Mouse (Mus musculus) lung, embryonic 16.5 days (tissue): ENCODE measurements around the gene Arg1. TPM values are rescaled to one million over a fixed set of nuclear protein-coding genes. Genes with fewer than 3 reads are reported as not detected.
A peak's percentile ranks its signal among the peaks of the same experiment; 100 is the strongest.

Experiments
- ATAC-seq: fragments of 200-750 bp; cut with Nextera tagmentation; 2 replicates; pipeline ENCODE4 v1.8.0; 2017; ENCODE audit warnings: low read depth, mild to moderate bottlenecking, moderate library complexity
- H3K27ac ChIP-seq: fragments of 300-500 bp; sonication (generic); 2 replicates; pipeline ENCODE4 v1.5.1; 2014; ENCODE audit warnings: mild to moderate bottlenecking, control low read depth, low read length
- H3K27me3 ChIP-seq: fragments of 300-500 bp; sonication (generic); 2 replicates; pipeline ENCODE4 v1.6.1; 2014; ENCODE audit warnings: low read depth, low read length, mixed read lengths; ENCODE audit not compliant: control insufficient read depth, insufficient read depth
- H3K36me3 ChIP-seq: fragments of 300-500 bp; sonication (generic); 2 replicates; pipeline ENCODE4 v1.6.1; 2014; ENCODE audit warnings: low read length; ENCODE audit not compliant: control insufficient read depth, insufficient read depth
- H3K4me1 ChIP-seq: fragments of 300-500 bp; sonication (generic); replicated peaks from 2 replicates; pipeline ENCODE4 v1.6.1; 2014; ENCODE audit warnings: low read length, mixed read lengths; ENCODE audit not compliant: control insufficient read depth, insufficient read depth
- H3K4me2 ChIP-seq: fragments of 300-500 bp; sonication (generic); 2 replicates; pipeline ENCODE4 v1.6.1; 2014; ENCODE audit warnings: low read depth, low read length, control low read depth
- H3K4me3 ChIP-seq: fragments of 300-500 bp; sonication (generic); 2 replicates; pipeline ENCODE4 v1.5.1; 2014; ENCODE audit warnings: mild to moderate bottlenecking, low read length, control low read depth
- H3K9ac ChIP-seq: fragments of 300-500 bp; sonication (generic); 2 replicates; pipeline ENCODE4 v1.6.1; 2014; ENCODE audit warnings: low read length, control low read depth
- H3K9me3 ChIP-seq: fragments of 300-500 bp; sonication (generic); 2 replicates; pipeline ENCODE4 v1.6.1; 2016; ENCODE audit warnings: low read length; ENCODE audit not compliant: control insufficient read depth
- WGBS: fragments of 180-500 bp; shearing (Covaris S2); extraction: QIAGEN DNeasy Blood & Tissue Kit; methylation state at CpG from one replicate; pipeline ENCODE4 v1.1.7; 2014; 5-methylcytosine and 5-hydroxymethylcytosine counted together
- polyA plus RNA-seq: library from polyadenylated mRNA; unstranded; fragments of >200 nt; fragmentation: Nextera tagmentation; extraction: Ambion mirVana; gene quantifications from 2 replicates; pipeline ENCODE4 v1.2.1, GENCODE M21; 2015

The Arg1 gene
- 1.6 and 3.5 TPM in 2 replicates for polyA plus RNA-seq

DNA sequence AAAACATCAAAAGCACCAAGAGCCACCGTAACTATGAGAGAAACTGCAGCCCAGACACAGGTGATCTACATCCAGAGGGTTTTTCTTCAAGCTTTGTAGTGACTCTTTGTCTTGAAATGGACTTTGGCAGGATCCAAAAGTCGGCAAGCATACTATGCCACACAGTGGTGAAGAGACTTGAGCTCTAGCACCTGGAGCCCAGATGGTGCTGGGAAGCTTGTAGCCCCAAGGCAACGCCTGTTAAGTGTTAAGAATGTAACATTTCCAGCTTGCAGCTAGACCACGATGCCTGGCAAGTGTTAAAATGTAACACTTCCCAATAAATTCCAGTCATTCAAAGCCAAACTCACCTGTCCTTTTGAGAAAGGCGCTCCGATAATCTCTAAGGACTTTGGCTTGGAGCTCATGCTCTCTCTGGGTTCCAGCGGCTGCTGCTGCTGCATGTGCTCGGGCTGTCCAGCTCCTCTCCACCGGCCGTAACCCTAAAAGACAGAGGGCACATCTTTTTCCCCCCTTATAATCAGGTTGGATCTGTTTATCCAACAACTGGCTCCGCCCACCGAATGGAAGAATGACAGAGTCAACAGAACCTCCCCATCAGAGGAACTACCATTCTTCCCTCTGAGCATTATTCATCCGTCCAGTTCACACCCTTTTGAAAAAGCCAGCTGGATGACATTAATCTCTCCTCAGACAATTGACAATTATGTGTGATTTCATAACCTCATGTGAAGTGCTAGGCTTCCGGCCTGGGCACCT is at the start of gene Arg1:
Arg1 (minus strand) TSS at position 523 of the 759 bp plus-strand sequence.
- Histone ChIP-seq H3K9ac (no peak within 1 kb of the TSS), H3K9me3 (no peaks in the 10 kb centered on the region)
- WGBS: 12% methylated on average over 14 of the region's 14 CpGs

DNA sequence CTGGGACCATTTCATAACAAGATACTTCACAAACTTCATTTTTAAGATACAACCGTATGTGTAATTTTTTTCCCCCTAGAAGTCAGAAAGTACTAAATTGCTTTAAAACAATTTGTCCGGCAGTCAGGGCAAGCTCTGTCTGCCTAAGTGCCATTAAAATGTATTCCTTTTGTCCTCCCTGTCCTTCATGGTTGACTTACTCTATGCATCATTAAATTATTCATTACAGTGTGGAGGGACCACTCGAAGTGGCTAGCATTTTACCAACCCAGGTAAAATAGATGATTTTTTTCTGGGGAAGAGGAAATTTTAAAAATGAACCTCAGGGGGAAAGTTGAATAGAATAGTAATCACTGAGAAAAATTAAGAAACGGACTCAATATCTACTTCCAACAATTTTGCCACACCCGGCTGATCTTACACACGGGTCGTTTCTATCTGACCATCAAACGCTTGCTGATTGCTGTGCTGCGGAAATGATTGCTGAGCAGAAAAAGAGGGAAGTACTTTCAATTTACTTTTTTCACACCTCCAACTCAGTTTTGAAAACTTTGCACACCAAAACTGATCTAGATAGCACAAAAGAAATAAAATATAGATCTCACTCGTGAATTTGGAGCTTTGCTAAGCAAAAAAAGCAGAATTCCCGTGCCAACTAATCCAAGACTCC is 46.7 kb upstream of the Arg1 start:
- Histone ChIP-seq H3K27ac (no peak overlapping the region), H3K36me3 (no peaks in the 10 kb centered on the region), H3K4me1 (0 out of 2 replicates have a peak, but pooled peaks cover 4% of the 10 kb centered on the region), H3K9ac (no peak overlapping the region), H3K27me3 (no peaks in the 10 kb centered on the region), H3K4me3 (no peak overlapping the region), H3K4me2 (no peak overlapping the region), H3K9me3 (no peaks in the 10 kb centered on the region)
- WGBS: 84% methylated on average over 11 of the region's 11 CpGs
- no peak for ATAC-seq

More for the DNA sequence above, at the start of gene Arg1:
- Histone ChIP-seq H3K27ac (no peak within 1 kb of the TSS), H3K4me3 (peak within 1 kb of the TSS; percentile 22; the same call in 1 of the 2 replicates), H3K4me2 (peak within 1 kb of the TSS; percentile 43), H3K27me3 (no peaks in the 10 kb centered on the region), H3K4me1 (peaks cover 11% of the 10 kb centered on the region), H3K36me3 (no peaks in the 10 kb centered on the region)
- ATAC-seq: peak; percentile 72; the same call in 1 of the 2 replicates

DNA sequence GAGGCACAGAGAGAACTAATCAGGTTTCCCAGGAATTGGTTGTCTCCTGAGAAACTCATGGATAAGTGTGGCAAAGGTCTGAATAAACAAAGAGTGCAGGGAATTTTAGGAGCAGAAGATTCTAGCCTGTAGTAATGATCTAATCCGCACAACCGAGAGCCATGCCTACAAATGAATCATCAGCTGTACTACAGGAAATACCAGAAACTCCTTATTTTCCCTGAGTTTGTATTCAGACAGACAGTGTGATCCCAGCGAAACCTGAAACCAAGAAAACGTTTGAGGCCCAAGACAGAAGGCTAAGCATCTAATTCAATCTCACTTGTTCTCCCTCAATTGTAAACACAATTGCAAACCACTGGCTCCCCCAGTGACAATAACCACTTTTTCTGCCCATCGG is 46.1 kb upstream of the Arg1 start:
- Histone ChIP-seq H3K4me3 (no peak overlapping the region), H3K4me2 (no peak overlapping the region), H3K4me1 (0 out of 2 replicates have a peak, but pooled peaks cover 4% of the 10 kb centered on the region), H3K27me3 (no peaks in the 10 kb centered on the region), H3K27ac (no peak overlapping the region), H3K9ac (no peak overlapping the region), H3K9me3 (no peaks in the 10 kb centered on the region), H3K36me3 (no peaks in the 10 kb centered on the region)
- WGBS: 29% methylated on average over 5 of the region's 5 CpGs
- no peak for ATAC-seq

DNA sequence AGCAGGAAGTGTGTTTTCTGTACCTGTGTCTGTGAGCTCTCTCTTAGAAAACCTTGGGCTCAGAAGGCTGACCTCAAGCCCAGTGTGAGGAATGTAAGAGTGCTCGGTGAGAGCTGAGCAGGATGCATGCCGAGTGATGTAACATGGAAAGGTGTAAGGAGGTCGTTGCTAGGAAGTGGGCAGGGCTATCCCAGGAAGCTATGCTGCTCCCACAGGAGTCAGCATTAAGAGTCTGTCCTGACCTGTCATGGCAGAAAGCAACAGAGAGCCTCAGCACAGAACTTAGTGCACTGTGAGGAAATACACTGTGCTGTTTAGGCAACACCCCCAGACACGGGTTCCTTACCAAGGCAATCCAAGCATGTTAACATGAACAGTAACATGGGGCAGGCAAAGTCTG is 45.6 kb upstream of the Arg1 start:
- H3K4me1 ChIP-seq: 0 out of 2 replicates have a peak, but pooled peaks cover 4% of the 10 kb centered on the region
- H3K27me3 ChIP-seq: no peaks in the 10 kb centered on the region
- no peak overlapping the region for H3K4me3 ChIP-seq
- H3K4me2 ChIP-seq: no peak overlapping the region
- H3K9me3 ChIP-seq: no peaks in the 10 kb centered on the region
- 22% methylated on average over 4 of the region's 4 CpGs for WGBS
- ATAC-seq: peak; percentile 82
- no peaks in the 10 kb centered on the region for H3K36me3 ChIP-seq
- H3K27ac ChIP-seq: no peak overlapping the region
- H3K9ac ChIP-seq: no peak overlapping the region

DNA sequence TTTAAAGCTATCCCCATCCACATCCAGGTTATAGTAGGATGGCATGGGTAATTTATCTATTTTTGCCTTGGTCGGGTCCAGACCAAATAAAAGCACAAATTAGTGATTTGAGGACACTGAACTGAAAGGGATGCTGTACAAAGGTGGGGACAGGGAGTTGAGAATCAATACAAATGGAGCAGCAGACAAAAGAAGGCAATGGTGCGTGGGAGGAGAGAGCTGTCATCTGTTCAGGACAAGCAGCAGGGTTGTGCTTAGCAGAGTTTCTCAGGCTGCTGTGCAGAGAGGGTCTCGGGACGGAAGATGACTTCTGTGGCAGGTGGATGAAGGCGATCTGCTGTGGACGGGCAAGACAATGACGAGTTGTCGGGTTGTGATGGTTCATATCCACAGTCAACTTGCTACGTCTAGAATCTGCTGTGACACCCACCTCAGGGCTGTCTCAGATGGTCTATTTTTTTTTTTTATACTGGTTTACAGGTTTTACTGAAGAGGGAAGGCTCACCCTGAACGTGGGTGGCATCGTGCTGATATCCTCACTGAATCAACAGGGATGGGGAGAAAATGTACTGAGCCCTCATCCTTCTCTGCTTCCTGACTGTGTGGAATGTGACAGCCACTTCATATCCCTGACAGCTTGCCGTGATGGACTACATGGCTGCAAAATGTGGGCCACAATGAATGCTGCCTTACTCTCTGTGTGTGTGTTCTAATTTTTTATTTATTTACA is 38.7 kb upstream of the Arg1 start:
- ATAC-seq: no peak
- no peaks in the 10 kb centered on the region for H3K9me3 ChIP-seq
- H3K27ac ChIP-seq: no peak overlapping the region
- H3K4me1 ChIP-seq: no peaks in the 10 kb centered on the region
- no peak overlapping the region for H3K4me2 ChIP-seq
- no peak overlapping the region for H3K9ac ChIP-seq
- H3K36me3 ChIP-seq: no peaks in the 10 kb centered on the region
- no peak overlapping the region for H3K4me3 ChIP-seq
- 50% methylated on average over 12 of the region's 12 CpGs for WGBS
- no peaks in the 10 kb centered on the region for H3K27me3 ChIP-seq

DNA sequence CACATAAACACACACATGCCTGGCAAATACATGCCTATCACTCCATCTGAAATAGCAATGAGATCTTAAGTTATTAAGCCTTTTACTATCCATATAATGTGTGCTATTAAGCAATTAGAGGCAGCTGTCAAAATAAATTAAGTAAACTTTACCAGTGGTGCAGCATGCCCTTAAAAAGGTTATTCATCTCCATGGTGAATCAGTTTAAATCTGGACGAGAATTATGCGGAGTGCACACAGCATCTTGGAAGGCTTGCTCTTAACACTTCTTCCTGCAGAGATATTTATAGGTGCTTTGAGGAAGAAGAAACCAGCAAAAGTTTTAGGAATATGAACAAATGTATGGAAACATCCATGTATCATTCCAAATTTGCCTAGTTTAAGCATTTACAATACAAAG is 34.6 kb upstream of the Arg1 start:
- no peaks in the 10 kb centered on the region for H3K27me3 ChIP-seq
- H3K9ac ChIP-seq: no peak overlapping the region
- H3K36me3 ChIP-seq: no peaks in the 10 kb centered on the region
- no peak overlapping the region for H3K4me3 ChIP-seq
- H3K4me1 ChIP-seq: peaks cover 12% of the 10 kb centered on the region
- H3K9me3 ChIP-seq: no peaks in the 10 kb centered on the region
- no peak overlapping the region for H3K4me2 ChIP-seq
- H3K27ac ChIP-seq: no peak overlapping the region
- ATAC-seq: no peak
- 64% methylated on average over 2 of the region's 2 CpGs for WGBS

DNA sequence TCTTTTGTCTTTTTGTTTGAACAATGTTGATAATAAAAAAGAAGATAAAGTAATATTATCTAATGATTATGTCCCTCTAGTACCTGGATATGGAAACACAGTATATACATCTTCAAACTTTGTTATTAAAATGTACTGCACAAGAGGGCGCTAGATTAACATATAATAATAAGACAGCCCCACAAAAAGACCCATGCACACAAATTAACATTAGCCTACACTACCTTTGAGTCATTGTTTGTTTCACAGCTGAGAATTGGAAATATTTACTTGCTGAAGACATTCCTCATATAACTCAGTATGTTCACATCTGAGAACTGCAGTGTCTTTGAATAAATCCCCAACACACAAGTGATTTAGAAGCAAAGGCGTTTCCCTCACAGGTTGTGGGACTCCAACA is 33.8 kb upstream of the Arg1 start:
- Histone ChIP-seq H3K36me3 (no peaks in the 10 kb centered on the region), H3K4me2 (no peak overlapping the region), H3K4me3 (no peak overlapping the region), H3K27ac (no peak overlapping the region), H3K9me3 (no peaks in the 10 kb centered on the region), H3K27me3 (no peaks in the 10 kb centered on the region), H3K4me1 (peaks cover 12% of the 10 kb centered on the region), H3K9ac (no peak overlapping the region)
- ATAC-seq: no peak
- WGBS: 37% methylated on average over 2 of the region's 2 CpGs

DNA sequence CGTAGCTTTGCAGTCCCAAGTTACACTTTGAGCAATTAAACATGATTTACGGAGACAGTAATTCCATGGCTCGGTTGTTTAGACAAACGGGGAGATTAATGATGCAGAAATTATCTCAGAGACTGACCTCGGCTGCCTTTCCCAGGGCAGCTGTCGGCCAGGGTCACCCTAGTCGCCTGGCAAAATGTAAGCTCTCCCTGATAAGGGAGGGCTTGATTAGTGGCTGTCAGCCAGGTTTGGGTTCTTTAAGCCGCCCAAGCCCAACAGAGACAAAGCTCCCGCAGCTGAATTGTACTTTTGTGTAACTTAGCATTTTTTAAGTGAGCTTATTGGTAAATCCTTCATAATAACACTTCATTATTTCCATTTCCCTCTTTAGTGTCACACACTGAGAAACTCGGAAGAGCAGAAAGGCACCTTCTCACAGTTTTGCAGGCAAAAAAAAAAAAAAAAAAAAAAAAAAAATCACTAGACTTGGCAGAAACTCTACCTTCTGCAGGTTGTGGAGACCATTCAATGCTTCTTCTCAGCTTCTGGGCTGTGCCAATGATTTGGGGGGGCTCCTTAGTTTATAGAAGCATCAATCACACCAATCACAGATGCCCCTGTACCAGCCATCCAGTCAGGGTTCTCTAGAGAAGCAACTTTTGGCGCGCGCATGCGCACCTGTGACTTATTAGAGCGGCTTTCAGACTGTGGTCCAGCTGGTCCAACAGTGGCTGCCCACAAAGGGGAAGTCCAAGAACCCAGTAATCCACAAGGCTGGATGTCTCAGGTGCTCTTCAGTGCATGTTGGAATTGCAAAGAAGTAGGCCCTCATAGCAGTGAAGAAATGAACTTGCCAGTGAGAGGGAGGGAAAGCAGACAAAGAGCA is 32.0 kb upstream of the Arg1 start:
- no peaks in the 10 kb centered on the region for H3K9me3 ChIP-seq
- H3K27ac ChIP-seq: no peak overlapping the region
- 29% methylated on average over 15 of the region's 15 CpGs for WGBS
- peaks cover 12% of the 10 kb centered on the region for H3K4me1 ChIP-seq
- H3K27me3 ChIP-seq: no peaks in the 10 kb centered on the region
- H3K9ac ChIP-seq: no peak overlapping the region
- ATAC-seq: peak; percentile 60; the same call in 1 of the 2 replicates
- H3K4me2 ChIP-seq: peak overlapping the region; percentile 18
- H3K36me3 ChIP-seq: no peaks in the 10 kb centered on the region
- 0 out of 2 replicates have a peak overlapping the region, but pooled peaks have one; percentile 3 for H3K4me3 ChIP-seq
